21 mouse cellular contexts compared by ENCODE assay signal in genomic region chr2:32940483-32940882, GRCm38 (mm10). TPM values are rescaled to one million over a fixed set of nuclear protein-coding genes. Genes with fewer than 3 reads are reported as not detected.
DNase-seq lines count a peak whose midpoint lies in the region; ATAC-seq and TF ChIP-seq lines count a peak whose summit lies in the region.
"Had no signal": no experiment of that assay in that cellular context is flagged by ENCODE, and none has a peak within 500 bp of the region (broad histone marks: within the 10 kb centered on the region; RNA-seq: fewer than 3 reads in every experiment).

No protein-coding gene starts in this region.

- no peak overlapping the region for H3K4me3 ChIP-seq in hindbrain, postnatal 0 days (ENCODE audit: low read length)
- no peak overlapping the region for H3K4me3 ChIP-seq in hindbrain, embryonic 12.5 days
- no peak overlapping the region for H3K4me3 ChIP-seq in layer of hippocampus, adult 2 months
- H3K4me3 ChIP-seq in ES-E14 (ENCODE audit: insufficient read depth in 1 of 2, low read depth in 1 of 2, low read length in 2 of 2, poor library complexity in 1 of 2, severe bottlenecking in 1 of 2) = peak overlapping the region in 1 of 2 experiments; percentile 26; a peak in 1 of 4 replicates
- H3K4me3 ChIP-seq: embryonic facial prominence, embryonic 15.5 days; forebrain, embryonic 15.5 days; heart, embryonic 13.5 days had no signal

- H3K27ac ChIP-seq in hindbrain, postnatal 0 days = no peak overlapping the region
- no peak overlapping the region for H3K27ac ChIP-seq in hindbrain, embryonic 12.5 days
- H3K27ac ChIP-seq in layer of hippocampus, adult 2 months = no peak overlapping the region
- no peak overlapping the region for H3K27ac ChIP-seq in ES-E14 (ENCODE audit: insufficient read depth, low read depth, low read length, poor library complexity, severe bottlenecking)
- H3K27ac ChIP-seq: embryonic facial prominence, embryonic 15.5 days; forebrain, embryonic 15.5 days; heart, embryonic 13.5 days had no signal

- no peak overlapping the region for H3K9ac ChIP-seq in hindbrain, postnatal 0 days (replicated peaks; ENCODE audit: low read length)
- no peak overlapping the region for H3K9ac ChIP-seq in hindbrain, embryonic 12.5 days
- peak overlapping the region; percentile 38; the same call in 1 of the 2 replicates for H3K9ac ChIP-seq in ES-E14 (ENCODE audit: insufficient read depth, low read depth, low read length, poor library complexity, severe bottlenecking)
- H3K9ac ChIP-seq: embryonic facial prominence, embryonic 15.5 days; forebrain, embryonic 15.5 days; heart, embryonic 13.5 days had no signal

- no peak for DNase-seq in hindbrain, postnatal 0 days (ENCODE audit: low spot score)
- DNase-seq in layer of hippocampus, adult 2 months (ENCODE audit: low spot score in 2 of 2) = no peak
- DNase-seq in layer of hippocampus, postnatal 36 days = no peak
- DNase-seq in ES-E14 (ENCODE audit: low read depth, low spot score) = no peak
- DNase-seq in frontal cortex, postnatal 25 days (ENCODE audit: low spot score in 2 of 2) = no peak
- no peak for DNase-seq in gastrocnemius, adult 8-10 months (ENCODE audit: low spot score in 2 of 2)
- DNase-seq: adrenal gland, adult 8-10 months; adrenal gland, postnatal 36 days; cerebellum, adult 11 months; cerebellum, adult 8-10 months; cerebellum, postnatal 14 days; embryo, embryonic 11 days; gastrocnemius, postnatal 14 days; heart, postnatal 36 days had no signal

- 95% methylated on average over 4 of the region's 4 CpGs for WGBS in hindbrain, postnatal 0 days
- 95% methylated on average over 4 of the region's 4 CpGs for WGBS in hindbrain, embryonic 12.5 days

- no peaks in the 10 kb centered on the region for H3K4me1 ChIP-seq in hindbrain, postnatal 0 days (ENCODE audit: insufficient read depth, low read length)
- no peaks in the 10 kb centered on the region for H3K4me1 ChIP-seq in hindbrain, embryonic 12.5 days
- H3K4me1 ChIP-seq in ES-E14 (ENCODE audit: control insufficient read depth in 2 of 2, insufficient read depth in 2 of 2, low read length in 2 of 2, poor library complexity in 1 of 2) = peaks cover 0 to 12% of the 10 kb centered on the region in 2 experiments; a peak in 2 of 4 replicates
- H3K4me1 ChIP-seq: embryonic facial prominence, embryonic 15.5 days; forebrain, embryonic 15.5 days; heart, embryonic 13.5 days had no signal

- H3K4me2 ChIP-seq in hindbrain, postnatal 0 days (ENCODE audit: low read depth, low read length) = no peak overlapping the region
- no peak overlapping the region for H3K4me2 ChIP-seq in hindbrain, embryonic 12.5 days (replicated peaks)
- H3K4me2 ChIP-seq: embryonic facial prominence, embryonic 15.5 days; forebrain, embryonic 15.5 days; heart, embryonic 13.5 days had no signal

- H3K27me3 ChIP-seq in hindbrain, postnatal 0 days (ENCODE audit: insufficient read depth, low read length) = no peaks in the 10 kb centered on the region
- H3K27me3 ChIP-seq in hindbrain, embryonic 12.5 days = no peaks in the 10 kb centered on the region; the same call in 1 of the 2 replicates
- H3K27me3 ChIP-seq: CH12.LX; embryonic facial prominence, embryonic 15.5 days; forebrain, embryonic 15.5 days; heart, embryonic 13.5 days; Patski had no signal

- 0 out of 2 replicates have a peak, but pooled peaks have one; percentile 24 for ATAC-seq in hindbrain, postnatal 0 days
- no peak for ATAC-seq in hindbrain, embryonic 12.5 days (ENCODE audit: low FRiP score)
- ATAC-seq: forebrain, embryonic 15.5 days; hindbrain, embryonic 16.5 days; Patski had no signal

- in situ Hi-C loops in ES-E14 (cut with MboI; ENCODE audit: low sequenced_read_pairs in 2 of 2, unreplicated experiment in 2 of 2) = no loop called here

- no peaks in the 10 kb centered on the region for H3K9me3 ChIP-seq in hindbrain, postnatal 0 days (ENCODE audit: low read length)
- H3K9me3 ChIP-seq in hindbrain, embryonic 12.5 days (replicated peaks) = no peaks in the 10 kb centered on the region
- no peaks in the 10 kb centered on the region for H3K9me3 ChIP-seq in ES-E14 (ENCODE audit: control insufficient read depth, insufficient read depth, low read depth, low read length)
- H3K9me3 ChIP-seq: embryonic facial prominence, embryonic 15.5 days; forebrain, embryonic 15.5 days; heart, embryonic 13.5 days had no signal

- TF ChIP-seq CTCF in hindbrain, postnatal 0 days (IDR thresholded peaks at IDR 0.05; ENCODE audit: low read depth) = no peak
- peak; percentile 25; the same call in 1 of the 2 replicates for TF ChIP-seq CTCF in layer of hippocampus, adult 2 months (conservative IDR thresholded peaks at IDR 0.05)

- H3K36me3 ChIP-seq in hindbrain, postnatal 0 days (ENCODE audit: insufficient read depth, low read length) = peaks cover 40% of the 10 kb centered on the region
- peaks cover 82% of the 10 kb centered on the region for H3K36me3 ChIP-seq in hindbrain, embryonic 12.5 days
- H3K36me3 ChIP-seq in ES-E14 (ENCODE audit: control insufficient read depth, insufficient read depth, low read length, poor library complexity, severe bottlenecking) = peaks cover 32% of the 10 kb centered on the region; the same call in 1 of the 2 replicates

TF ChIP-seq in ES-E14, 5 proteins besides CTCF, POLR2A, EP300 and RAD21:
- no peak for TF ChIP-seq ZC3H11A (IDR thresholded peaks at IDR 0.05; ENCODE audit: borderline replicate concordance, low read depth, low read length)
- no peak for TF ChIP-seq ZNF384 (IDR thresholded peaks at IDR 0.05; ENCODE audit: low read depth, low read length)
- no peak for TF ChIP-seq MAFK (IDR thresholded peaks at IDR 0.05; ENCODE audit: insufficient read depth, low read depth, low read length)

RNA-seq across cellular contexts. Expression of gene Rpl12, which starts 20.9 kb away (rescaled TPM):
- 154 and 168 TPM in 2 replicates for total RNA-seq in hindbrain, postnatal 0 days (2014; rRNA removed)
- polyA plus RNA-seq in hindbrain, postnatal 0 days (2015; fragmentation: Nextera tagmentation; extraction: Ambion mirVana) = 92.2 and 101 TPM in 2 replicates
- 101 and 114 TPM in 2 replicates for polyA plus RNA-seq in hindbrain, embryonic 12.5 days (2016; fragmentation: Nextera tagmentation; extraction: Ambion mirVana)
- 100 to 1,000 TPM; 115 to 125 TPM for total RNA-seq in layer of hippocampus, adult 2 months (2021)
- 100 to 1,000 TPM; 110 to 112 TPM for total RNA-seq in layer of hippocampus, postnatal 36 days (2021)
- 2,117 and 2,535 TPM in 2 replicates for total RNA-seq in ES-E14 (2012; rRNA removed)
- 100 to 1,000 TPM in 2 of 4 experiments, 10 to 100 TPM in 2; 77.4 to 121 (median 96.8) TPM for total RNA-seq in gastrocnemius, adult 8-10 months (2022)

RNA-seq across cellular contexts. Expression of gene Lrsam1, which starts 20.9 kb away (rescaled TPM):
- total RNA-seq in hindbrain, postnatal 0 days (2014; rRNA removed) = 37.9 and 50.0 TPM in 2 replicates
- 19.5 and 22.1 TPM in 2 replicates for polyA plus RNA-seq in hindbrain, postnatal 0 days (2015; fragmentation: Nextera tagmentation; extraction: Ambion mirVana)
- polyA plus RNA-seq in hindbrain, embryonic 12.5 days (2016; fragmentation: Nextera tagmentation; extraction: Ambion mirVana) = 19.0 and 22.0 TPM in 2 replicates
- total RNA-seq in layer of hippocampus, adult 2 months (2021) = 10 to 100 TPM; 36.8 to 37.9 TPM
- total RNA-seq in layer of hippocampus, postnatal 36 days (2021) = 10 to 100 TPM; 32.4 to 34.7 TPM
- 16.7 and 27.7 TPM in 2 replicates for total RNA-seq in ES-E14 (2012; rRNA removed)
- 10 to 100 TPM; 10.1 to 14.6 (median 11.8) TPM for total RNA-seq in gastrocnemius, adult 8-10 months (2022)

RNA-seq across cellular contexts. Expression of gene Slc2a8, which starts 41.4 kb away (rescaled TPM):
- 38.2 and 41.2 TPM in 2 replicates for total RNA-seq in hindbrain, postnatal 0 days (2014; rRNA removed)
- polyA plus RNA-seq in hindbrain, postnatal 0 days (2015; fragmentation: Nextera tagmentation; extraction: Ambion mirVana) = 32.6 and 33.4 TPM in 2 replicates
- polyA plus RNA-seq in hindbrain, embryonic 12.5 days (2016; fragmentation: Nextera tagmentation; extraction: Ambion mirVana) = 22.4 and 23.9 TPM in 2 replicates
- 10 to 100 TPM; 19.1 to 21.7 TPM for total RNA-seq in layer of hippocampus, adult 2 months (2021)
- 10 to 100 TPM; 18.4 to 18.9 TPM for total RNA-seq in layer of hippocampus, postnatal 36 days (2021)
- 25.7 and 77.9 TPM in 2 replicates for total RNA-seq in ES-E14 (2012; rRNA removed)
- 10 to 100 TPM in 3 of 4 experiments, 1 to 10 TPM in 1; 9.6 to 12.7 (median 10.2) TPM for total RNA-seq in gastrocnemius, adult 8-10 months (2022)

Comparison
In these comparisons a context has a peak if more than half of its experiments do, and no peak if none do; other contexts are left out.
1. RNA of gene Rpl12, which starts 20.9 kb away (total RNA-seq): 2,117 to 2,535 TPM in ES-E14; 154 to 168 TPM in hindbrain, postnatal 0 days, 115 to 125 TPM in layer of hippocampus, adult 2 months, 110 to 112 TPM in layer of hippocampus, postnatal 36 days and 77.4 to 121 TPM in gastrocnemius, adult 8-10 months; every median in the first group is over 10 times any median in the second.